8 mouse cellular contexts compared by ENCODE assay signal in genomic region chr10:80827063-80827869, GRCm38 (mm10). TPM values are rescaled to one million over a fixed set of nuclear protein-coding genes. Genes with fewer than 3 reads are reported as not detected.
DNase-seq lines count a peak whose midpoint lies in the region; ATAC-seq and TF ChIP-seq lines count a peak whose summit lies in the region.

No protein-coding gene starts in this region.

- H3K36me3 ChIP-seq in spleen, adult 2 months (ENCODE audit: control insufficient read depth, insufficient read depth, low read length), result peaks cover 15% of the 10 kb centered on the region
- H3K36me3 ChIP-seq in limb, embryonic 15.5 days, result peaks cover 20% of the 10 kb centered on the region
- H3K36me3 ChIP-seq in stomach, embryonic 16.5 days (ENCODE audit: control insufficient read depth, insufficient read depth, low read length), result peaks cover 11% of the 10 kb centered on the region; the same call in 1 of the 2 replicates

- H3K4me3 ChIP-seq in spleen, adult 2 months (ENCODE audit: extremely low read depth, insufficient read depth, insufficient read length), result peak overlapping the region; percentile 91
- H3K4me3 ChIP-seq in limb, embryonic 15.5 days, result peak overlapping the region; percentile 74
- H3K4me3 ChIP-seq in stomach, embryonic 16.5 days (replicated peaks; ENCODE audit: low read length), result peak overlapping the region; percentile 70

- TF ChIP-seq POLR2A in spleen, adult 2 months (IDR thresholded peaks at IDR 0.05; ENCODE audit: low read depth, low read length), result no peak

- peaks cover 14% of the 10 kb centered on the region; the same call in 1 of the 2 replicates for H3K4me1 ChIP-seq in spleen, adult 2 months (ENCODE audit: control insufficient read depth, insufficient read depth, insufficient read length)
- H3K4me1 ChIP-seq in limb, embryonic 15.5 days, result peaks cover 37% of the 10 kb centered on the region
- peaks cover 26% of the 10 kb centered on the region for H3K4me1 ChIP-seq in stomach, embryonic 16.5 days (ENCODE audit: control insufficient read depth, insufficient read depth, low read length)

- H3K27me3 ChIP-seq in spleen, adult 2 months (ENCODE audit: control insufficient read depth, insufficient read depth, low read length), result no peaks in the 10 kb centered on the region
- H3K27me3 ChIP-seq in limb, embryonic 15.5 days, result no peaks in the 10 kb centered on the region
- H3K27me3 ChIP-seq in stomach, embryonic 16.5 days (ENCODE audit: control insufficient read depth, insufficient read depth, low read length), result no peaks in the 10 kb centered on the region

- DNase-seq in cerebellum, adult 9-10 months, result peak; percentile 60
- DNase-seq in cerebellum, adult 9-11 months, result no peak
- DNase-seq in spleen, adult 2 months (ENCODE audit: low read depth in 1 of 2, low spot score in 2 of 2), result no peak
- no peak for DNase-seq in spleen, postnatal 14 days (ENCODE audit: low spot score in 2 of 2)
- DNase-seq in urinary bladder, postnatal 25 days (ENCODE audit: low spot score), result no peak

- H3K4me2 ChIP-seq in limb, embryonic 15.5 days, result peak overlapping the region; percentile 91
- H3K4me2 ChIP-seq in stomach, embryonic 16.5 days (ENCODE audit: low read depth, low read length), result peak overlapping the region; percentile 85

- WGBS in spleen, adult 2 months, result 3% methylated on average over 29 of the region's 29 CpGs
- WGBS in limb, embryonic 15.5 days, result 6% methylated on average over 28 of the region's 29 CpGs
- 5% methylated on average over 29 of the region's 29 CpGs for WGBS in stomach, embryonic 16.5 days

- no peak for ATAC-seq in limb, embryonic 15.5 days (ENCODE audit: insufficient number of reproducible peaks, low FRiP score, low TSS enrichment, low read depth)
- ATAC-seq in stomach, embryonic 16.5 days (ENCODE audit: insufficient read depth, low FRiP score), result no peak
- no peak for ATAC-seq in granulocyte monocyte progenitor cell, adult 5-6 weeks (replicated peaks; ENCODE audit: poor library complexity, severe bottlenecking)

- no peak overlapping the region; the same call in 1 of the 2 replicates for H3K27ac ChIP-seq in spleen, adult 2 months (ENCODE audit: insufficient read depth, low read length)
- peak overlapping the region; percentile 88 for H3K27ac ChIP-seq in limb, embryonic 15.5 days
- H3K27ac ChIP-seq in stomach, embryonic 16.5 days (ENCODE audit: low read length), result peak overlapping the region; percentile 93

- no peaks in the 10 kb centered on the region for H3K9me3 ChIP-seq in limb, embryonic 15.5 days
- H3K9me3 ChIP-seq in stomach, embryonic 16.5 days (replicated peaks; ENCODE audit: control insufficient read depth, low read length), result no peaks in the 10 kb centered on the region

- TF ChIP-seq CTCF in spleen, adult 2 months (IDR thresholded peaks at IDR 0.05; ENCODE audit: extremely low read depth, insufficient read depth, insufficient read length, insufficient replicate concordance), result no peak

- peak overlapping the region; percentile 94 for H3K9ac ChIP-seq in limb, embryonic 15.5 days
- H3K9ac ChIP-seq in stomach, embryonic 16.5 days (ENCODE audit: low read length), result peak overlapping the region; percentile 93

RNA-seq across cellular contexts. Expression of gene Oaz1, which starts 0.8 kb away (rescaled TPM):
- polyA plus RNA-seq in spleen, adult 2 months (2012; rRNA removed), result 730 and 862 TPM in 2 replicates
- 1,708 and 1,872 TPM in 2 replicates for polyA plus RNA-seq in limb, embryonic 15.5 days (2015; fragmentation: Nextera tagmentation; extraction: Ambion mirVana)
- polyA plus RNA-seq in stomach, embryonic 16.5 days (2015; fragmentation: Nextera tagmentation; extraction: Ambion mirVana), result 1,560 and 1,582 TPM in 2 replicates
- total RNA-seq in granulocyte monocyte progenitor cell, adult 5-6 weeks (2014; fragmentation: Nextera tagmentation), result 1,332 and 1,363 TPM in 2 replicates
- 324 and 374 TPM in 2 replicates for total RNA-seq in granulocyte monocyte progenitor cell, adult 5-6 weeks (2017)

RNA-seq across cellular contexts. Expression of gene Jsrp1, which starts 14.0 kb away (rescaled TPM):
- not detected in 2 replicates for polyA plus RNA-seq in spleen, adult 2 months (2012; rRNA removed)
- 7.5 and 26.8 TPM in 2 replicates for polyA plus RNA-seq in limb, embryonic 15.5 days (2015; fragmentation: Nextera tagmentation; extraction: Ambion mirVana)
- polyA plus RNA-seq in stomach, embryonic 16.5 days (2015; fragmentation: Nextera tagmentation; extraction: Ambion mirVana), result 0.65 and 8.4 TPM in 2 replicates
- not detected in 2 replicates for total RNA-seq in granulocyte monocyte progenitor cell, adult 5-6 weeks (2014; fragmentation: Nextera tagmentation)
- not detected in 2 replicates for total RNA-seq in granulocyte monocyte progenitor cell, adult 5-6 weeks (2017)

RNA-seq across cellular contexts. Expression of gene Lingo3, which starts 16.6 kb away (rescaled TPM):
- 0.02 TPM in 2 replicates for polyA plus RNA-seq in spleen, adult 2 months (2012; rRNA removed)
- 0.86 and 0.92 TPM in 2 replicates for polyA plus RNA-seq in limb, embryonic 15.5 days (2015; fragmentation: Nextera tagmentation; extraction: Ambion mirVana)
- 0.05 and 0.12 TPM in 2 replicates for polyA plus RNA-seq in stomach, embryonic 16.5 days (2015; fragmentation: Nextera tagmentation; extraction: Ambion mirVana)
- 0.21 TPM in 1 of 2 replicates, not detected in the other for total RNA-seq in granulocyte monocyte progenitor cell, adult 5-6 weeks (2014; fragmentation: Nextera tagmentation)
- 0.15 TPM in 1 of 2 replicates, not detected in the other for total RNA-seq in granulocyte monocyte progenitor cell, adult 5-6 weeks (2017)

RNA-seq across cellular contexts. Expression of gene Amh, which starts 22.2 kb away (rescaled TPM):
- polyA plus RNA-seq in spleen, adult 2 months (2012; rRNA removed), result 1.3 and 2.3 TPM in 2 replicates
- polyA plus RNA-seq in limb, embryonic 15.5 days (2015; fragmentation: Nextera tagmentation; extraction: Ambion mirVana), result not detected in 2 replicates
- not detected in 2 replicates for polyA plus RNA-seq in stomach, embryonic 16.5 days (2015; fragmentation: Nextera tagmentation; extraction: Ambion mirVana)
- not detected in 2 replicates for total RNA-seq in granulocyte monocyte progenitor cell, adult 5-6 weeks (2014; fragmentation: Nextera tagmentation)
- total RNA-seq in granulocyte monocyte progenitor cell, adult 5-6 weeks (2017), result 0.15 TPM in 1 of 2 replicates, not detected in the other

RNA-seq across cellular contexts. Expression of gene Lsm7, which starts 27.7 kb away (rescaled TPM):
- polyA plus RNA-seq in spleen, adult 2 months (2012; rRNA removed), result 84.0 and 103 TPM in 2 replicates
- 231 and 258 TPM in 2 replicates for polyA plus RNA-seq in limb, embryonic 15.5 days (2015; fragmentation: Nextera tagmentation; extraction: Ambion mirVana)
- 192 and 210 TPM in 2 replicates for polyA plus RNA-seq in stomach, embryonic 16.5 days (2015; fragmentation: Nextera tagmentation; extraction: Ambion mirVana)
- 207 and 210 TPM in 2 replicates for total RNA-seq in granulocyte monocyte progenitor cell, adult 5-6 weeks (2014; fragmentation: Nextera tagmentation)
- 378 and 439 TPM in 2 replicates for total RNA-seq in granulocyte monocyte progenitor cell, adult 5-6 weeks (2017)
